Mouse (Mus musculus) G1E (cell line): ENCODE results near the gene Gm6583. TPM values are rescaled to one million over a fixed set of nuclear protein-coding genes. Genes with fewer than 3 reads are reported as not detected.

ENCODE experiments used
- ATAC-seq: 2 replicates; pipeline ENCODE4 v1.8.0; 2016; ENCODE audit warnings: mild to moderate bottlenecking; ENCODE audit not compliant: insufficient number of reproducible peaks, poor library complexity, low FRiP score, severe bottlenecking; ENCODE audit errors: extremely low read depth
- DNase-seq: peaks from one replicate; pipeline ENCODE4 v3.0.0; 2012; ENCODE audit warnings: low spot score
- H3K27me3 ChIP-seq: 2 replicates; pipeline ENCODE4 v1.6.1; 2012; ENCODE audit warnings: mild to moderate bottlenecking, low read length, inconsistent platforms; ENCODE audit not compliant: insufficient read depth
- H3K36me3 ChIP-seq: replicated peaks from 2 replicates; pipeline ENCODE3; 2012; ENCODE audit warnings: mild to moderate bottlenecking, inconsistent platforms
- H3K4me1 ChIP-seq: 2 replicates; pipeline ENCODE4 v1.6.1; 2012; ENCODE audit warnings: low read depth, low read length, inconsistent platforms, mixed read lengths; ENCODE audit not compliant: insufficient read depth
- H3K4me3 ChIP-seq: 2 replicates; pipeline ENCODE4 v1.5.1; 2012; ENCODE audit warnings: low read depth, mild to moderate bottlenecking, inconsistent platforms, low read length, moderate library complexity, mixed read lengths
- H3K9me3 ChIP-seq: replicated peaks from 2 replicates; pipeline ENCODE4 v1.6.1; 2012; ENCODE audit warnings: inconsistent platforms
- CTCF ChIP-seq: IDR thresholded peaks from 2 replicates; pipeline ENCODE4 v1.5.1; 2012; ENCODE audit warnings: low read depth, low read length, inconsistent platforms, mixed read lengths
- GATA1 ChIP-seq: IDR thresholded peaks from 2 replicates; pipeline ENCODE4 v1.6.1; 2012; ENCODE audit warnings: borderline replicate concordance, low read length, inconsistent platforms, mixed read lengths
- GATA2 ChIP-seq: IDR thresholded peaks from 2 replicates; pipeline ENCODE4 v1.6.1; 2012; ENCODE audit warnings: low read depth, low read length, inconsistent platforms, borderline replicate concordance
- POLR2AphosphoS5 ChIP-seq: IDR thresholded peaks from 2 replicates; pipeline ENCODE4 v1.6.1; 2012; ENCODE audit warnings: low read depth, low read length, inconsistent platforms; ENCODE audit not compliant: insufficient replicate concordance
- TAL1 ChIP-seq: conservative IDR thresholded peaks from 2 replicates; pipeline ENCODE4 v1.6.1; 2012; ENCODE audit warnings: low read depth, low read length, inconsistent platforms, mixed read lengths
- polyA plus RNA-seq: library from polyadenylated mRNA; stranded (reverse); fragments of >175 nt; gene quantifications from 2 replicates; pipeline ENCODE4 v1.2.3, GENCODE M21; 2012
- total RNA-seq, 2 experiments: library from RNA; stranded (forward) in 1 of 2; stranded (reverse) in 1 of 2; fragments of 200-1000 nt in 1 of 2; fragments of >200 nt in 1 of 2; fragmentation: Nextera tagmentation in 1 of 2; gene quantifications; 2 replicates each; pipeline ENCODE4 v1.2.3; 2014 to 2017

The Gm6583 gene
- total and polyA plus RNA-seq, 3 experiments, result not detected

DNA sequence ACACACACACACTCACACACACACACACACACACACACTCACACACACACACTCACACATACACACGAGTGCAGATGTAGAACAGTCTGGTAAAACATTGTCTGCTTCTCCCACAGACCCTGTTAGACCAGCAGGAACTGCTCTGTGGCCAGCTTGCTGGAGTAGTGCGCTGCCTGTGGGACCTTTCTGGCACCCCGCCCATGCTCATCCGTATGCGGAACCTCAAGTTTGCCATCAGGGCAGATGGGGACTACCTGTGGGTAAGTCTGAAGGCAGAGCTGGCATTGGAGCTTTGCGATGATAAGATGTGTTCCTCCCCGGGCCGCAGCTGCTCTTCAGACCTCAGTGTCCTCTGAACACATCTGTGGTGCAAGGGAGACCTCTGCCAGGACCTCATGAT lies 6.7 kb downstream of the Gm6583 start:
- Histone ChIP-seq H3K9me3 (no peaks in the 10 kb centered on the region), H3K4me1 (peaks cover 46% of the 10 kb centered on the region), H3K27me3 (no peaks in the 10 kb centered on the region), H3K36me3 (peaks cover 96% of the 10 kb centered on the region), H3K4me3 (no peak overlapping the region)
- no peak for ATAC-seq
- TF ChIP-seq GATA2 (no peak), TAL1 (no peak), GATA1 (no peak), CTCF (no peak), POLR2AphosphoS5 (no peak)
- DNase-seq, result no peak

GRCm38 (mm10) chr5:112346211-112346965 lies 9.4 kb downstream of the Gm6583 start:
- Histone ChIP-seq H3K9me3 (no peaks in the 10 kb centered on the region), H3K36me3 (peaks cover 72% of the 10 kb centered on the region), H3K4me3 (peak overlapping the region; percentile 50; the same call in 1 of the 2 replicates), H3K4me1 (peaks cover 64% of the 10 kb centered on the region), H3K27me3 (no peaks in the 10 kb centered on the region)
- DNase-seq (no peak), ATAC-seq (no peak)
- TF ChIP-seq GATA1, result no peak
- TF ChIP-seq CTCF, result no peak

DNA sequence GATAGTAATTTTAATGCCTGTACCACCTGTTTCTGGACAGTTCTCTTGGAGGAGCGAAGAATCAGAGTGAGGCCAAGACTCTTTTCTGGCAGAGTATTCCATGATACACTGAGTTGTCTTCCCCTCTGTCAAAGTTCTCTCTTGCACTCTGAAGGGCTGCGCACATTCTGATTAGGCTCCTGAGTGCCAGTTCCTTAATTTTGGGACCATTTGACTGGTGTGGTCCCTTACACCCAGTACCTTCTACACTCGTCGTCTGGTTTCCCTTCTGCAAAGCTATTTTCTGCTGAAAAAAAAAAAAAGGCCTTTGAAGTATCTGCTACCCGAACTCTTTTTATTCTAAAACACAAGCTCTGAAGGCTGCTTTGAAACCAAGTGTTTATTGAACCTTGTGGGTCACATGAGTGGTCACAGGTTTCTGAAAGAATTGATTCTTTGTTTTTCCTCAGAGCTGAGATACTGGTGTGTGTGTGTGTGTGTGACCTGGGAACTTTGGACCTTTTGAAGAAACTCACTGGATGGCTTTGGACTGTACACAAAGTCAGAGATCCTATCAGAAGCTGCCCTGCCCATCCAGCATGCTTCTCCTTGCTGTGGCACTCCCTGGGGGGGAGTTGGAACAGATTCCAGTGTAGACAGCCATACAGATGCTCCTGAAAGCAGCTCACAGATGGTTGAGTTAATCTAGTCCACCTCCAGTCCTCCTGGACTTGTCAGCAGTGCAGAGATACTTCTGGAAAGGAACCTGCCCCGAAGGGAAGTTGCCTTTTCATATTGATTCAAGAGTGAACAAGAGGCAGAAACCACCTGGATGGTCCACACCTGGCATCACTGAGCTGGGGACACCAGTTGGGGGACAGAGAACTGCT lies 11.5 kb downstream of the Gm6583 start:
- Histone ChIP-seq H3K9me3 (no peaks in the 10 kb centered on the region), H3K4me3 (no peak overlapping the region; the same call in 1 of the 2 replicates), H3K4me1 (peaks cover 66% of the 10 kb centered on the region), H3K27me3 (no peaks in the 10 kb centered on the region), H3K36me3 (peaks cover 72% of the 10 kb centered on the region)
- no peak for TF ChIP-seq GATA2
- no peak for TF ChIP-seq POLR2AphosphoS5
- no peak for TF ChIP-seq CTCF
- TF ChIP-seq TAL1, result no peak
- TF ChIP-seq GATA1, result no peak
- ATAC-seq (no peak), DNase-seq (no peak)

DNA sequence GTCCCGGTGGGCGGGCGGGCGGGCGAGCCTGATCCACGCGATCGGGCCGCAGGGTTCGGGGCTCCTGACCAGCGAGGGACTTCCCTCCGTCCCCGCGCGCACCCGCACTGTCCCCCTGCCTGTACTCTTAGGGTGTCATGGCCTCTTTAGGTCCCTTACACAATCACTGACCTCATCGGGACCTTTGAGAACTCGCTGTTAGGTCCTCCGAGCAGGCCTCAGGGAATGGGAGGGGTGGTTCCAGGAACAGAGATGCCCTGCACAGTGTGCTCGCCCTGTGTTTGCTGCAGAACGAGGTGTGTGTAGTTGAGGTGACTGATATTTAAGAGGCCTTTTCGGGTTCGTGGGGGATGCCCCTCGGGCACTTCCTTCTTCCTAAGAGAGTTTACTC lies 12.6 kb downstream of the Gm6583 start:
- peaks cover 72% of the 10 kb centered on the region for H3K4me1 ChIP-seq
- peak; percentile 63 for DNase-seq
- ATAC-seq, result peak; percentile 34; the same call in 1 of the 2 replicates

GRCm38 (mm10) chr5:112342463-112343204 lies 13.2 kb downstream of the Gm6583 start, which contains the start of the genes Srrd and Hps4:
Gene Srrd (minus strand): TSS chr5:112343040.
Gene Hps4 (plus strand): TSS chr5:112343083.
- no peaks in the 10 kb centered on the region for H3K9me3 ChIP-seq
- H3K36me3 ChIP-seq, result peaks cover 71% of the 10 kb centered on the region
- peak within 1 kb of the TSS; percentile 91 for H3K4me3 ChIP-seq
- TF ChIP-seq CTCF (no peak), POLR2AphosphoS5 (no peak), GATA1 (no peak), GATA2 (no peak), TAL1 (no peak)
- DNase-seq (peak; percentile 81), ATAC-seq (peak; percentile 34; the same call in 1 of the 2 replicates)
- H3K27me3 ChIP-seq, result no peaks in the 10 kb centered on the region
- H3K4me1 ChIP-seq, result peaks cover 71% of the 10 kb centered on the region

More for the DNA sequence above, 12.6 kb downstream of the Gm6583 start:
- TF ChIP-seq POLR2AphosphoS5 (no peak), GATA1 (no peak), GATA2 (no peak), CTCF (no peak), TAL1 (no peak)
- H3K4me3 ChIP-seq, result peak overlapping the region; percentile 91
- no peaks in the 10 kb centered on the region for H3K27me3 ChIP-seq
- H3K36me3 ChIP-seq, result peaks cover 71% of the 10 kb centered on the region
- no peaks in the 10 kb centered on the region for H3K9me3 ChIP-seq

DNA sequence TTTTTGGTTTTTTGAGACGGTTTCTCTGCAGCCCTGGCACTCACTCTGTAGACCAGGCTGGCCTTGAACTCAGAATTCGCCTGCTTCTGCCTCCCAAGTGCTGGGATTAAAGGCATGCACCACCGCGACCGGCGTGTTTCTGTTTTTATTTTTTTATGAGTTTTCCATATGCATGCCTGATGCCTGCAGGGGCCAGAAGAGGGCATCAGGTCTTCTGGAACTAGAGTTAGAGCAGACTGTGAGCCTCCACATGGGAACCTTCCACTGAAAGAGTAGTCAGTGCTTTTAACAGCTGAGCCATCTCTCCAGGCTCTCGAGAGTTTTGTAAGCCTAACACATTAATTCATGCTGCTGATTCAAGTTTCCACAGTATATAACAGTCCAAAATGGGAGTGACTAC lies 16.6 kb downstream of the Gm6583 start:
- TF ChIP-seq GATA1 (no peak), GATA2 (no peak), TAL1 (no peak), POLR2AphosphoS5 (no peak)
- Histone ChIP-seq H3K27me3 (no peaks in the 10 kb centered on the region; the same call in 1 of the 2 replicates), H3K9me3 (peaks cover 5% of the 10 kb centered on the region; the same call in 1 of the 2 replicates), H3K4me1 (peaks cover 59% of the 10 kb centered on the region), H3K4me3 (no peak overlapping the region), H3K36me3 (peaks cover 72% of the 10 kb centered on the region)
- DNase-seq, result no peak
- no peak for ATAC-seq
